Mouse (Mus musculus): ENCODE measurements around the gene Mrap2.
"Not testable (repeated sequence)": the region's sequence is repeated elsewhere in the genome, so short reads cannot be mapped to it uniquely, and the experiment has no call there.

Gene Mrap2

GRCm38 (mm10) chr9:87144106-87144505 lies at the start of gene Mrap2:
Mrap2 (plus strand) TSS chr9:87144306.
- DNase-seq = no peak

GRCm38 (mm10) chr9:87097989-87098388 lies 46.1 kb upstream of the Mrap2 start:
- no peak for DNase-seq

GRCm38 (mm10) chr9:87115019-87115418 lies 29.1 kb upstream of the Mrap2 start:
- DNase-seq = no peak

- no peak for DNase-seq
Observed at GRCm38 (mm10) chr9:87115456-87115931, 28.6 kb upstream of the Mrap2 start.

- DNase-seq = no peak
Observed at GRCm38 (mm10) chr9:87115978-87116377, 28.1 kb upstream of the Mrap2 start.

- no peak for DNase-seq
Observed at GRCm38 (mm10) chr9:87118996-87119395, 25.1 kb upstream of the Mrap2 start.

- no peak for DNase-seq
Observed at GRCm38 (mm10) chr9:87121956-87122493, 22.1 kb upstream of the Mrap2 start.

GRCm38 (mm10) chr9:87127046-87127445 lies 17.1 kb upstream of the Mrap2 start:
- not testable (repeated sequence) for DNase-seq

- no peak for DNase-seq
Observed at GRCm38 (mm10) chr9:87135765-87136558, 8.1 kb upstream of the Mrap2 start.

- no peak for DNase-seq
Observed at GRCm38 (mm10) chr9:87143076-87143475, 1.0 kb upstream of the Mrap2 start.

- DNase-seq = no peak
Observed at GRCm38 (mm10) chr9:87144532-87144931, 426 bp downstream of the Mrap2 start.

- DNase-seq = no peak
Observed at GRCm38 (mm10) chr9:87145180-87145579, 1.1 kb downstream of the Mrap2 start.

GRCm38 (mm10) chr9:87145671-87146070 lies 1.6 kb downstream of the Mrap2 start:
- no peak for DNase-seq

- DNase-seq = no peak
Observed at GRCm38 (mm10) chr9:87146400-87146799, 2.3 kb downstream of the Mrap2 start.

- no peak for DNase-seq
Observed at GRCm38 (mm10) chr9:87147927-87148326, 3.8 kb downstream of the Mrap2 start.

- no peak for DNase-seq
Observed at GRCm38 (mm10) chr9:87152641-87153325, 8.7 kb downstream of the Mrap2 start.

GRCm38 (mm10) chr9:87162559-87162958 lies 18.5 kb downstream of the Mrap2 start:
- no peak for DNase-seq

- DNase-seq = no peak
Observed at GRCm38 (mm10) chr9:87167001-87167830, 23.1 kb downstream of the Mrap2 start.

GRCm38 (mm10) chr9:87168051-87168450 lies 23.9 kb downstream of the Mrap2 start:
- no peak for DNase-seq

- DNase-seq = no peak
Observed at GRCm38 (mm10) chr9:87169144-87169543, 25.0 kb downstream of the Mrap2 start.

- no peak for DNase-seq
Observed at GRCm38 (mm10) chr9:87170891-87171290, 26.8 kb downstream of the Mrap2 start.

GRCm38 (mm10) chr9:87171517-87171916 lies 27.4 kb downstream of the Mrap2 start:
- no peak for DNase-seq

GRCm38 (mm10) chr9:87178534-87178933 lies 34.4 kb downstream of the Mrap2 start:
- no peak for DNase-seq
